Mouse (Mus musculus) midbrain, embryonic 12.5 days (tissue): ENCODE results near the gene Psmc3ip. TPM values are rescaled to one million over a fixed set of nuclear protein-coding genes. Genes with fewer than 3 reads are reported as not detected.

ENCODE experiments used
- microRNA-seq: library from miRNA; unstranded; fragments of <30 nt; microRNA quantifications from one replicate; pipeline ENCODE4, GENCODE M21; 2017
- polyA plus RNA-seq: library from polyadenylated mRNA; unstranded; fragments of >200 nt; fragmentation: Nextera tagmentation; extraction: Ambion mirVana; gene quantifications from 2 replicates; pipeline ENCODE4 v1.2.1, GENCODE M21; 2016

Gene Psmc3ip
- polyA plus RNA-seq, 1 experiment from 2014 or later, result 41.7 TPM

Small RNAs within 50 kb of the gene (microRNA-seq; reads per million reads assigned to microRNA genes)
- not detected for gene Gm27626

Other genes starting within 250 kb of the Psmc3ip start
- gene Stat5b, start 244.7 kb downstream of the Psmc3ip start, polyA plus RNA-seq, result 18.8 and 19.4 TPM in 2 replicates
- 1.5 and 1.8 TPM in 2 replicates for gene Stat5a, start 236.1 kb downstream of the Psmc3ip start, polyA plus RNA-seq
- gene Stat3, start 155.9 kb downstream of the Psmc3ip start, polyA plus RNA-seq, result 31.7 and 35.0 TPM in 2 replicates
- gene Cavin1, start 124.5 kb downstream of the Psmc3ip start, polyA plus RNA-seq, result 41.8 and 51.0 TPM in 2 replicates
- gene Atp6v0a1, start 86.0 kb downstream of the Psmc3ip start, polyA plus RNA-seq, result 65.6 and 67.5 TPM in 2 replicates
- gene Naglu, start 25.4 kb downstream of the Psmc3ip start, polyA plus RNA-seq, result 10.9 and 11.1 TPM in 2 replicates
- gene Hsd17b1, start 17.0 kb downstream of the Psmc3ip start, polyA plus RNA-seq, result 0.22 and 0.31 TPM in 2 replicates
- gene Coasy, start 12.9 kb downstream of the Psmc3ip start, polyA plus RNA-seq, result 51.7 and 53.9 TPM in 2 replicates
- gene Mlx, start 8.2 kb downstream of the Psmc3ip start, polyA plus RNA-seq, result 49.2 and 60.5 TPM in 2 replicates
- gene Retreg3, start 24.5 kb upstream of the Psmc3ip start, polyA plus RNA-seq, result 21.8 and 23.1 TPM in 2 replicates
- gene Tubg1, start 24.5 kb upstream of the Psmc3ip start, polyA plus RNA-seq, result 96.3 and 97.4 TPM in 2 replicates
- 9.0 and 10.3 TPM in 2 replicates for gene Tubg2, start 60.5 kb upstream of the Psmc3ip start, polyA plus RNA-seq
- gene Cntnap1, start 75.1 kb upstream of the Psmc3ip start, polyA plus RNA-seq, result 0.74 and 0.94 TPM in 2 replicates
- gene Plekhh3, start 75.9 kb upstream of the Psmc3ip start, polyA plus RNA-seq, result 12.3 and 12.6 TPM in 2 replicates
- 0.10 and 0.17 TPM in 2 replicates for gene Ccr10, start 80.0 kb upstream of the Psmc3ip start, polyA plus RNA-seq
- gene Ezh1, start 131.0 kb upstream of the Psmc3ip start, polyA plus RNA-seq, result 12.6 and 14.4 TPM in 2 replicates
- 70.3 and 76.3 TPM in 2 replicates for gene Ramp2, start 150.6 kb upstream of the Psmc3ip start, polyA plus RNA-seq
- gene Vps25, start 158.3 kb upstream of the Psmc3ip start, polyA plus RNA-seq, result 101 and 102 TPM in 2 replicates
- 7.8 and 10.2 TPM in 2 replicates for gene Wnk4, start 165.1 kb upstream of the Psmc3ip start, polyA plus RNA-seq
- 1.3 and 1.6 TPM in 2 replicates for gene Cntd1, start 183.6 kb upstream of the Psmc3ip start, polyA plus RNA-seq
- gene Coa3, start 183.7 kb upstream of the Psmc3ip start, polyA plus RNA-seq, result 196 and 198 TPM in 2 replicates
- 162 and 173 TPM in 2 replicates for gene Becn1, start 206.8 kb upstream of the Psmc3ip start, polyA plus RNA-seq
- 163 and 180 TPM in 2 replicates for gene Psme3, start 220.8 kb upstream of the Psmc3ip start, polyA plus RNA-seq
- 2.1 and 3.1 TPM in 2 replicates for gene Aoc2, start 229.6 kb upstream of the Psmc3ip start, polyA plus RNA-seq
- gene Aoc3, start 235.2 kb upstream of the Psmc3ip start, polyA plus RNA-seq, result not detected in 2 replicates